Mouse (Mus musculus): Measurements from ENCODE around the gene Relb.

Gene Relb

GRCm38 (mm10) chr7:19579751-19580150 is 49.5 kb downstream of the Relb start:
- no peak for DNase-seq (ENCODE audit: low spot score)

DNA sequence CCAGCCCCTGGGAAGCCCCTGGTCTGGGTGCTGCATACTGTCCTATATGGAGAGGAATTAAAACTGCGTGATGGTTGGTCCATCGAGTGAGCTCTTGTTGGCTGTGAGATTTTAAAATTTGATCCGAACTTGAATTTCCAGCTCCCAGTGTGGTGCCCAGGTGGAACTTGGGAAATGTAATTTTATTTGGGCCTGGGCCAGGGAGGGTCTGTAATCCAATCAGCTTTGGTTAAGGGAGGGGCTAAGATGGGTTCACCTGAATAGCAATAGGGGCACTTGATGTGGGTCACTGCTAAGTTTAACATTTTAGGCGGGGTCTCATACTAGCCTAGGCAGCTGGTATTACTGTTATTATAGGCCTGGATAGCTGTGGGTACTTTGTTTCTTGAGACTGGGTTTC is 50.8 kb downstream of the Relb start:
- DNase-seq (ENCODE audit: low spot score), result no peak

GRCm38 (mm10) chr7:19577877-19578414 is 51.3 kb downstream of the Relb start:
- DNase-seq (ENCODE audit: low spot score), result no peak

- DNase-seq (ENCODE audit: low spot score), result no peak
Observed at GRCm38 (mm10) chr7:19577141-19577852, 51.9 kb downstream of the Relb start, which contains the start of the genes Zfp296 and Gemin7. Zfp296 (plus strand) TSS chr7:19577287. Gemin7 (minus strand) TSS chr7:19577595.

DNA sequence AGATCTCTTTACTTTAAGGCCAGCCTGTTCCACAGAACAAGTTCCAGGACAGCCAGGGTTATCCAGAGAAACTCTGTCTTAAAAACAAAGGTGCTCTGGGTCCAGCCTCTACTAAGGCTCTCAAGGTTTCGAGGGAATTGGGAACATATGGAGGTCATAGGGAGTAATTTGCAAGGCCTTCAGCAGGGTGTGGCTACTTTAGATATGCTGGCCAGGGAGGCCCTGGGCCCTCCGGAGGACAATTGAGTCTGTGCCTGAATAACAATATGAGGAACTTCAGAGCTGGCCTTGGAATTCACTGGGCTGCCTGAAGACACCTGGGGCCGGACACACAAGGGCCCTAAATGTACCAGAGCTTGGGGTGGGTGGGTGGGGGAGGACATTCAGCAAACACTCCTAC is 53.7 kb downstream of the Relb start:
- DNase-seq (ENCODE audit: low spot score), result no peak

GRCm38 (mm10) chr7:19573776-19574140 is 55.5 kb downstream of the Relb start:
- DNase-seq (ENCODE audit: low spot score), result no peak

DNA sequence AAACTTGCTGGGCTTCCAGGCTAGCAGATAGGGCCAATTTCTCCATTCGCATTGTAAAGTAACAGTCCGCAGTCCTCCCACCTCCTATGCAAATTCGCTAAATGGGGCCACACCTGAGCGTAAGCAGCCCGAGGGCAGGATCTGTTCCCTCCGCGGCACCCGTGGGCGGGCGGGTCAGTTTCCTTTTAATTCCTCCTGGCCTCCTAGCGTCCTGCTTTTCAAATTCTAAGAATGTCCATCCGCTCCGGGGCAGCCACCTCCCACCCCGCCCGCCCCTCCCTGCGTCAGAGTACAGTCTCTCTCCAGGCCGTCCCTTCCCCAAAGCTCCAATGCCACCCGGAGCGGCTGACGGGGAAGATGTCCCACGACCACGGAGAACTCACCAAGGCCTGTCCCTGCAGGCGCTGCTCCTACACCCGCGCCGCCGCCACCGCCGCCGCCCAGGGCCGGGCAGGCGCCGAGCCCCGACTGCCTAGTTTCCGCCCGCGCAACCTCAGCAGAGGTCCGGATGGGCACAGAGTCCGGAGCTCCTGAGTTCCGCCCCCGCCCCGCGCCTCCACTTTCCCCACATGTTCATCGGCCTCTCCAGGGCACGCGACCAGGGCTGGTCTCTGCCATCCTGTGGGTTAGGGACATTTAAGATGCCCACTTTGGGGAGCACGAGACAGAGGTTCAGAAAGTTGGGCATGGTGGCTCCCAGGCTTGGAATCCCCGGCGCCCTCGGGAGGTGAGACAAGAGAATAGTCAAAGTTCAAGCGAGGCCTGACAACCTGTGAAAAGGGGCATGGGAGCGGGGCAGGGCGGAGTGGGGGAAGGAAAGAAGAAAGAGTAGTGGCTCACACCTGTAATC is 56.1 kb downstream of the Relb start:
- peak; percentile 71 for DNase-seq (ENCODE audit: low spot score)

DNA sequence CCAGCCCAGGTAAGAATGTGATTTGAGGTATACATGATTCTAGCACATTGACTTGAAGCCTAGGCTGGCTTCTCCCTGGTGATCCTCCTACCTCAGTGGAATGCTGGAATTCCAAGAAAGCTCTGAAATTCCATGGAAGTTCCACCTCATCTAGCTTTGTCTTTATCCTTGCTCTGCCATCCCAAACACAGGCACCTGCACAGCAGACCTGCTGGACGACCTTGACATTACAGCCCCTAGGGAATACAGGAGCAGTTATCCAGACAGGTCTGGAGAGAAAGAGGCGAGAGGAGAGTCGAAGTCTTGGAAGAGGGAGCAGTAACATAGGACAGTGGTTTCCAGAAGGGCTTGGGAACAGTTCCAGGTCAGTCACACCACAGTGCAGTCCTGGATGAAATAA is 59.6 kb downstream of the Relb start:
- no peak for DNase-seq (ENCODE audit: low spot score)

- no peak for DNase-seq (ENCODE audit: low spot score)
Observed at GRCm38 (mm10) chr7:19567426-19567825, 61.8 kb downstream of the Relb start.

DNA sequence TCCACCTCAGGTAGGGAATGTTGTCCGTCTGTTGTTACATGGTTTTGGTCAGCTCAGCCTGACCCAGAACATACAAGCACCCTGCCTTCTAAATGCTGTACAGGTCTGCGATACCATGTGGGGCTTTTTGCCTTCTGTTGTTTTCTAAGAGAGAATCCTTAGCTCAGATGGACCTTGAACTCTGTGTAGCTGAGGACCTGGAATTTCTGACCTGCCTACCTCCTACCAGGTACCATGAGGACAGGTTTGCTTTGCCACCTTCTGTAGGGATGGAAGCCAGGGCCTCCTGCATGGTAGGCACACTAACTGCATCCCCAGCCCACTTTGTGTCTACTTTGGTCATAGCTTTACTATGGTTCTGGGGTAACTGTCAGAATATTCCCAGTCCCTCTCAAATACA is 63.4 kb downstream of the Relb start:
- no peak for DNase-seq (ENCODE audit: low spot score)

DNA sequence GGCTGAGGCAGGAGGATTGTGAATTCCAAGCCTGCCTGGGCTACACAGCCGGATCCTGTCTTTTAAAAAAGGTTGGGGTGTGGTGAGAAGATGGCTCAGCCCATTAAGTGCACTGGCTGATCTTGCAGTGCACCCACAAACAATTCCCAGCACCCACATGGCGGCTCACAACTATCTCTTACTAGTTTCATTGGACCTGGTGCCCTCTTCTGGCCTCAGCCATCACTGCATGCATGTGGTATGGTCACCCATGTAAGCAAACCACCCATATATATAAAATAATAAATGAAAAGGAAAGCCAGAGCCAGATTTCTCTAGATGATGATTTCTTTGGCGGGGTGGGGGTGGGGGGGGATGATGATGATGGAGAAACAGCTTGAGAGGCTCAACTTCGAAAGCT is 64.8 kb downstream of the Relb start:
- no peak for DNase-seq (ENCODE audit: low spot score)

GRCm38 (mm10) chr7:19563884-19564283 is 65.4 kb downstream of the Relb start:
- no peak for DNase-seq (ENCODE audit: low spot score)

DNA sequence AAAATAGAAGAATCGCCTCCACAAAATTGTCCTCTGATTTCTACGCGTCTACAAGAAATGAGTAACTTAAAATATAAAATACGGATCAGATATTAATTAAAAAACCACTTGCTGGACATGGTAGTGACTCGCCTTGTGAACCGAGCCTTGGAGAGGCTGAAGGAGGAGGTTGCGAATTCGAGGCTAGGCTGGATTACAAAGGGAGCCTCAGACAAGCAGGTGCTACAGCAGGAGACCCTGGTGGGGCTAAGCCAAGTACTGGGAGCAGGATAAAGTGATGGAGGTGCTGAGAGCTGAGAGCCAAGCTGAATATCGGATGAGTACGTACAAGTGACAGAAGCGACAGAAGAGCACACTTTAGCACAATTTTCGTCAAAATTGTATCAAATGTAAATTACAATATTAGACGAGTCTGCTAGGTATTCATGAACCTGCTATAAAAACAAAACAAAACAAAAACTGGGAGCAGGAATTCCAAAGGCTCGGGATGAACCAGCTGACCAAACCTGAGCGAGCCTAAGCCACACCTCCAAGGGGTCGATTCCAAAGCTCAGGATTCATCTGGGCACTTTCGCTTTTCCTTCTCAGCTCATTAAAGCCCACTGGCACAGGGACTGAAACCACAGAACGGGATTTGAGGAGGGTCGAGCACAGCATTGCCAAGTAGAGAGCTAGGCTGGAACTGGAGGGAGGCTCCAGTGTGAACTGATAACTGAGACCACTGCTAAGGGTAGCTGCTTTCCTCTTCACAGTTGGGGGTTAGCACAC is 66.4 kb downstream of the Relb start, which contains the start of gene Ppp1r37:
Ppp1r37 (minus strand) TSS at position 434 of the 768 bp plus-strand sequence.
- DNase-seq (ENCODE audit: low spot score), result no peak

- DNase-seq (ENCODE audit: low spot score), result peak; percentile 88
Observed at GRCm38 (mm10) chr7:19561765-19562642, 67.2 kb downstream of the Relb start.

GRCm38 (mm10) chr7:19561431-19561764 is 67.8 kb downstream of the Relb start:
- DNase-seq (ENCODE audit: low spot score), result no peak

GRCm38 (mm10) chr7:19560491-19561260 is 68.6 kb downstream of the Relb start:
- no peak for DNase-seq (ENCODE audit: low spot score)

GRCm38 (mm10) chr7:19558965-19559364 is 70.3 kb downstream of the Relb start:
- DNase-seq (ENCODE audit: low spot score), result no peak

GRCm38 (mm10) chr7:19557982-19558900 is 71.0 kb downstream of the Relb start:
- no peak for DNase-seq (ENCODE audit: low spot score)

- no peak for DNase-seq (ENCODE audit: low spot score)
Observed at GRCm38 (mm10) chr7:19557086-19557485, 72.2 kb downstream of the Relb start.

All from layer of hippocampus, adult 11-12 months (tissue).